24 mouse cellular contexts compared by ENCODE assay signal in genomic region chr16:7636326-7636725, GRCm38 (mm10).
"Had no signal": no experiment of that assay in that cellular context is flagged by ENCODE, and none has a peak within 500 bp of the region (broad histone marks: within the 10 kb centered on the region; RNA-seq: fewer than 3 reads in every experiment).

No protein-coding gene starts in this region.

- H3K4me2 ChIP-seq: heart, embryonic 12.5 days; hindbrain, embryonic 13.5 days; limb, embryonic 12.5 days; liver, embryonic 11.5 days; liver, embryonic 13.5 days had no signal

- H3K27me3 ChIP-seq: heart, embryonic 12.5 days; hindbrain, embryonic 13.5 days; limb, embryonic 12.5 days; liver, embryonic 13.5 days had no signal

- H3K36me3 ChIP-seq: heart, embryonic 10.5 days; heart, embryonic 12.5 days; hindbrain, embryonic 13.5 days; limb, embryonic 10.5 days; limb, embryonic 12.5 days; liver, embryonic 13.5 days had no signal

- H3K4me1 ChIP-seq: liver, embryonic 13.5 days had no signal

- H3K9ac ChIP-seq: heart, embryonic 12.5 days; hindbrain, embryonic 13.5 days; limb, embryonic 12.5 days; liver, embryonic 13.5 days had no signal

- ATAC-seq: hindbrain, embryonic 16.5 days; inflammation-experienced regulatory T-cells, adult 6 months; intestine, postnatal 0 days had no signal

- DNase-seq: gastrocnemius, adult 2 months; gastrocnemius, postnatal 10 days; gastrocnemius, postnatal 25 days; heart, adult 2 months; heart, postnatal 10 days; heart, postnatal 4 days; kidney, adult 18-20 months; kidney, adult 8-10 months; kidney, postnatal 10 days; kidney, postnatal 25 days; kidney, postnatal 4 days; liver; liver, embryonic 13.5 days had no signal

- H3K9me3 ChIP-seq: heart, embryonic 10.5 days; heart, embryonic 12.5 days; hindbrain, embryonic 13.5 days; limb, embryonic 10.5 days; limb, embryonic 12.5 days; liver, embryonic 13.5 days had no signal

- H3K27ac ChIP-seq: gastrocnemius, adult 2 months; heart, adult 2 months; heart, embryonic 10.5 days; left cerebral cortex, adult 2 months; limb, embryonic 10.5 days; limb, embryonic 12.5 days; liver, embryonic 13.5 days had no signal

- H3K4me3 ChIP-seq: gastrocnemius, adult 2 months; heart, adult 2 months; heart, embryonic 10.5 days; heart, embryonic 12.5 days; hindbrain, embryonic 13.5 days; layer of hippocampus, adult 2 months; left cerebral cortex, adult 2 months; limb, embryonic 10.5 days; limb, embryonic 12.5 days; liver, embryonic 13.5 days had no signal
